Mouse (Mus musculus) midbrain, embryonic 15.5 days (tissue): ENCODE measurements around the gene Rab34. TPM values are rescaled to one million over a fixed set of nuclear protein-coding genes. Genes with fewer than 3 reads are reported as not detected.

ENCODE experiments used
- ATAC-seq: fragments of 200-750 bp; cut with Nextera tagmentation; replicated peaks from 2 replicates; pipeline ENCODE4 v1.8.0; 2017; ENCODE audit warnings: moderate TSS enrichment
- H3K27ac ChIP-seq: fragments of 300-500 bp; sonication (generic); 2 replicates; pipeline ENCODE4 v1.5.1; 2015; ENCODE audit warnings: mild to moderate bottlenecking, inconsistent platforms
- H3K27me3 ChIP-seq: fragments of 300-500 bp; sonication (generic); replicated peaks from 2 replicates; pipeline ENCODE4 v1.6.1; 2015; ENCODE audit warnings: inconsistent platforms
- H3K36me3 ChIP-seq: fragments of 300-500 bp; sonication (generic); replicated peaks from 2 replicates; pipeline ENCODE4 v1.6.1; 2015; ENCODE audit warnings: inconsistent platforms
- H3K4me1 ChIP-seq: fragments of 300-500 bp; sonication (generic); 2 replicates; pipeline ENCODE4 v1.6.1; 2015; ENCODE audit warnings: inconsistent platforms
- H3K4me2 ChIP-seq: fragments of 300-500 bp; sonication (generic); 2 replicates; pipeline ENCODE4 v1.6.1; 2015; ENCODE audit warnings: inconsistent platforms, mild to moderate bottlenecking, moderate library complexity
- H3K4me3 ChIP-seq: fragments of 300-500 bp; sonication (generic); 2 replicates; pipeline ENCODE4 v1.5.1; 2015; ENCODE audit warnings: mild to moderate bottlenecking, inconsistent platforms
- H3K9ac ChIP-seq: fragments of 300-500 bp; sonication (generic); 2 replicates; pipeline ENCODE4 v1.6.1; 2015; ENCODE audit warnings: mild to moderate bottlenecking, inconsistent platforms
- H3K9me3 ChIP-seq: fragments of 300-500 bp; sonication (generic); 2 replicates; pipeline ENCODE4 v1.6.1; 2016; ENCODE audit warnings: inconsistent platforms
- WGBS: fragments of 180-500 bp; shearing (Covaris S2); methylation state at CpG from one replicate; pipeline ENCODE4 v1.1.7; 2015; ENCODE audit warnings: mixed read lengths; 5-methylcytosine and 5-hydroxymethylcytosine counted together
- polyA plus RNA-seq: library from polyadenylated mRNA; unstranded; fragments of >200 nt; fragmentation: Nextera tagmentation; extraction: Ambion mirVana; gene quantifications from 2 replicates; pipeline ENCODE4 v1.2.1, GENCODE M21; 2015

The Rab34 gene
- polyA plus RNA-seq, 1 experiment from 2014 or later = 56.3 TPM

DNA sequence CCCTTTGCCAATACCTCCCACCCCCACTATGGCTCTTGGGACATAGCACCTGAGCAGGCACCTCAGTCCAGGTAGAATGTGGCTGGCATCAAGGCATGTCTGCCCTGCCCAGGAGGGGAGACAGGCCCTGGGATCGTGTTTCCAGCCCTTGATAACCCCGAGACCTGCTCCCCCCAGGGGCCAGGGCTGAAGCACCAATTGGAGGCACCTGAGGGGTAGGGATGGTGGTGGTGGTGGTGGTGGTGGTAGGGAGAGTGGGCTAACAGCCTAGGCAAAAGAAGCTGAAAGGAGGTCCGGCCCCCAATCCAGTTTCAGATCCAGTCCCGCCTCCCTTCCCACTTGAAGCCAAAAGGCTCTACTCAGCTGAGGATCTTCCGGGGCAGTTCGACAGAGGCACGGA, 28.7 kb upstream of the Rab34 start:
- Histone ChIP-seq H3K4me1 (peaks cover 32% of the 10 kb centered on the region), H3K9ac (no peak overlapping the region), H3K36me3 (peaks cover 36% of the 10 kb centered on the region), H3K4me3 (no peak overlapping the region), H3K27me3 (no peaks in the 10 kb centered on the region), H3K9me3 (no peaks in the 10 kb centered on the region), H3K4me2 (no peak overlapping the region), H3K27ac (no peak overlapping the region)
- WGBS = 84% methylated on average over 7 of the region's 7 CpGs
- ATAC-seq = 0 out of 2 replicates have a peak, but pooled peaks have one; percentile 5

- no peaks in the 10 kb centered on the region for H3K9me3 ChIP-seq
- no peak overlapping the region for H3K4me3 ChIP-seq
- ATAC-seq = no peak
- 88% methylated on average over 18 of the region's 18 CpGs for WGBS
- no peaks in the 10 kb centered on the region for H3K27me3 ChIP-seq
- H3K4me1 ChIP-seq = peaks cover 32% of the 10 kb centered on the region
- no peak overlapping the region; the same call in 1 of the 2 replicates for H3K27ac ChIP-seq
- H3K9ac ChIP-seq = no peak overlapping the region
- peaks cover 30% of the 10 kb centered on the region for H3K36me3 ChIP-seq
- no peak overlapping the region for H3K4me2 ChIP-seq
Measured at GRCm38 (mm10) chr11:78160171-78160570, 28.1 kb upstream of the Rab34 start.

DNA sequence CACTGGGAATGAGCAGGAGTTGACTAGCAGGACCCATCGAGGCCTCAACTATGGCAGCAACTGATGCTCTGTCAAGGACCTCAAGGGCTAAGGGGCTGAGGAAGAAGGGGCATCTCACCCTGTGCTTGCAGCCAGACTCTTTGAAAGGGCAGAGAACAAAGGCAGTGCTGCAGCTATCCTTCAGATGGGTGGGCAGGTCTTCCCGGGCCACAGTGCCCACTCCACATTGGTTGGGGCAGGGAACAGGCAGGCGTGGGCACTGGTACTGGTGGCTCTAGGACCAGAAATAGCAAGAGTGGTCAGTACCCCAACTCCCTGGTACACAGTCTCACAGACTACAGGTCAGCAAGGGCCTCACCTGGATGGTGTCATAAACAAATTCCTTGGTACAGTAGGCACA, 27.6 kb upstream of the Rab34 start:
- no peaks in the 10 kb centered on the region for H3K9me3 ChIP-seq
- H3K27me3 ChIP-seq = no peaks in the 10 kb centered on the region
- peaks cover 33% of the 10 kb centered on the region for H3K4me1 ChIP-seq
- no peak for ATAC-seq
- no peak overlapping the region for H3K9ac ChIP-seq
- H3K36me3 ChIP-seq = peaks cover 29% of the 10 kb centered on the region
- H3K27ac ChIP-seq = peak overlapping the region; percentile 23; the same call in 1 of the 2 replicates
- 87% methylated on average over 3 of the region's 3 CpGs for WGBS
- H3K4me2 ChIP-seq = no peak overlapping the region
- H3K4me3 ChIP-seq = no peak overlapping the region

DNA sequence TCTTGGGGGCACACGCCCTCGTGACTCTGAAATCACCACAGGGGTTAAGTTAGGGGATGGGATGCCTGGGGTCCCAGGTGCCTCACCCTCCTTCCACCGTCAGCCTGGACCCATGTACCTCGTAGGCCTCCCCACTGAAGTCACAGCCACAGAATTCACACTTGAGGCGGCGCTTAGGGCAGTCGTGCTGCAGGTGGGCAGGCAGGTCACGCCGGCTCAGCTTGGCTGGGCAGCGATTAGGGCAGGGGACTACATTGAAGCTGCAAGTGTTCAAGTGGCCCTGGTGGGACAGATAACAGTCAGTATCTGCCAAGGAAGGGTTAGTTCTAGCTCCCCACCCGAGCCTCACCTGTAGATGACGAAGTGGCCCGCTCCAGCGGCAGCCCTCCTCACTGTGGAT, 27.1 kb upstream of the Rab34 start:
- Histone ChIP-seq H3K27me3 (no peaks in the 10 kb centered on the region), H3K4me3 (no peak overlapping the region), H3K9ac (no peak overlapping the region), H3K9me3 (no peaks in the 10 kb centered on the region), H3K4me2 (no peak overlapping the region), H3K27ac (no peak overlapping the region), H3K36me3 (peaks cover 27% of the 10 kb centered on the region), H3K4me1 (peaks cover 38% of the 10 kb centered on the region)
- ATAC-seq = no peak
- WGBS = 87% methylated on average over 14 of the region's 14 CpGs

GRCm38 (mm10) chr11:78161968-78162367, 26.3 kb upstream of the Rab34 start:
- Histone ChIP-seq H3K27me3 (no peaks in the 10 kb centered on the region), H3K9ac (no peak overlapping the region), H3K4me3 (0 out of 2 replicates have a peak overlapping the region, but pooled peaks have one; percentile 69), H3K4me1 (peaks cover 40% of the 10 kb centered on the region), H3K36me3 (peaks cover 24% of the 10 kb centered on the region), H3K27ac (peak overlapping the region; percentile 92), H3K9me3 (no peaks in the 10 kb centered on the region), H3K4me2 (peak overlapping the region; percentile 72; the same call in 1 of the 2 replicates)
- WGBS = 68% methylated on average over 4 of the region's 4 CpGs
- ATAC-seq = no peak

DNA sequence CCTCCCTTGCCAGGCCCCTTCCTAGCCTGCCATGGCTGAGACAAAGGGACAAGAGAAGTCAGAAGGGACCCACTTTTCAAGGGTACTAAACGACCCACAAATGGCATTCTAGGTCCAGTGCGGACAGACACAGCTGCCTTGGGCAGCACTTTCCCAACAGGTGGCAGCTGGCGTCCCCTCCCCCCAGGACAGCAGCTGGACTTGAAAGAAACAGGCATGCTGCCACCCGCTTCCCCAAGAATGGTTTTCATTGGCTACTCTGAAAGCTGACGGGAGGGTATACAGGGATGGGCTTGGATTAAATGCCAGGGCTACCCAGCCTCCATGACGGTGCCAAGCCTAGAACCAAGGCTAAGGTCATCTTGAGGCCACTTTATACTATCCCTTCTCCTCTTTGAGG, 25.7 kb upstream of the Rab34 start:
- Histone ChIP-seq H3K36me3 (peaks cover 24% of the 10 kb centered on the region), H3K9me3 (no peaks in the 10 kb centered on the region), H3K4me1 (peaks cover 40% of the 10 kb centered on the region), H3K4me2 (peak overlapping the region; percentile 72), H3K27ac (peak overlapping the region; percentile 92), H3K27me3 (no peaks in the 10 kb centered on the region), H3K9ac (0 out of 2 replicates have a peak overlapping the region, but pooled peaks have one; percentile 95), H3K4me3 (peak overlapping the region; percentile 69)
- WGBS = 32% methylated on average over 6 of the region's 6 CpGs
- no peak for ATAC-seq

DNA sequence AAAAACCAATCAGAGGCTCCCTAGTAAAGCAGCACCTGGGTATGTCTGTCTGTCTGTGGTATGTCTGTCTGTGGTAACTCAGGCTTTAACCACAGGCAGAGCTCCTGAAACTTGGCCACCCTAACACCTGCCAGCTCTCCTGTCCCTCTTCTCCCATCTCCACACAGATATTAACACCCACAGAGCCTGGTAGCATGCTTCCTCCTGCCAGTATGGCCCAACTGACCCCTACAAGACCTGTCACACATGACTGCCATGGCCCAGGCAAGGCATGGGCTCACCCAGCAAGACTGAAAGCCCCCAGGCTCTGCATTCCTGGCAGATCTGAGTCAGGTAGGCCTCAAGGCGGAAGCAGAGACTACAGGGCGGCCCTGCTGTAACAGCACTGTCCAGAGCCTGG, 25.2 kb upstream of the Rab34 start:
- H3K9ac ChIP-seq = peak overlapping the region; percentile 95
- peak overlapping the region; percentile 92 for H3K27ac ChIP-seq
- peak overlapping the region; percentile 72 for H3K4me2 ChIP-seq
- no peaks in the 10 kb centered on the region for H3K27me3 ChIP-seq
- ATAC-seq = no peak
- WGBS = 86% methylated on average over 2 of the region's 2 CpGs
- H3K4me3 ChIP-seq = peak overlapping the region; percentile 69
- H3K9me3 ChIP-seq = no peaks in the 10 kb centered on the region
- peaks cover 40% of the 10 kb centered on the region for H3K4me1 ChIP-seq
- peaks cover 21% of the 10 kb centered on the region for H3K36me3 ChIP-seq

- H3K4me3 ChIP-seq = peak overlapping the region; percentile 69
- H3K27me3 ChIP-seq = no peaks in the 10 kb centered on the region
- H3K4me2 ChIP-seq = peak overlapping the region; percentile 72
- peak overlapping the region; percentile 92 for H3K27ac ChIP-seq
- H3K9ac ChIP-seq = peak overlapping the region; percentile 95
- peaks cover 33% of the 10 kb centered on the region for H3K4me1 ChIP-seq
- peaks cover 15% of the 10 kb centered on the region for H3K36me3 ChIP-seq
- under 1% methylated on average over 22 of the region's 22 CpGs for WGBS
- H3K9me3 ChIP-seq = no peaks in the 10 kb centered on the region
- peak; percentile 18 for ATAC-seq
Measured at GRCm38 (mm10) chr11:78163681-78164603, 24.3 kb upstream of the Rab34 start.

GRCm38 (mm10) chr11:78164604-78164923, 23.7 kb upstream of the Rab34 start:
- Histone ChIP-seq H3K27ac (peak overlapping the region; percentile 92), H3K9me3 (no peaks in the 10 kb centered on the region), H3K27me3 (no peaks in the 10 kb centered on the region), H3K36me3 (peaks cover 15% of the 10 kb centered on the region), H3K4me3 (peak overlapping the region; percentile 69), H3K9ac (peak overlapping the region; percentile 95), H3K4me2 (peak overlapping the region; percentile 72), H3K4me1 (peaks cover 32% of the 10 kb centered on the region)
- peak; percentile 25; the same call in 1 of the 2 replicates for ATAC-seq
- WGBS = under 1% methylated on average over 14 of the region's 14 CpGs

DNA sequence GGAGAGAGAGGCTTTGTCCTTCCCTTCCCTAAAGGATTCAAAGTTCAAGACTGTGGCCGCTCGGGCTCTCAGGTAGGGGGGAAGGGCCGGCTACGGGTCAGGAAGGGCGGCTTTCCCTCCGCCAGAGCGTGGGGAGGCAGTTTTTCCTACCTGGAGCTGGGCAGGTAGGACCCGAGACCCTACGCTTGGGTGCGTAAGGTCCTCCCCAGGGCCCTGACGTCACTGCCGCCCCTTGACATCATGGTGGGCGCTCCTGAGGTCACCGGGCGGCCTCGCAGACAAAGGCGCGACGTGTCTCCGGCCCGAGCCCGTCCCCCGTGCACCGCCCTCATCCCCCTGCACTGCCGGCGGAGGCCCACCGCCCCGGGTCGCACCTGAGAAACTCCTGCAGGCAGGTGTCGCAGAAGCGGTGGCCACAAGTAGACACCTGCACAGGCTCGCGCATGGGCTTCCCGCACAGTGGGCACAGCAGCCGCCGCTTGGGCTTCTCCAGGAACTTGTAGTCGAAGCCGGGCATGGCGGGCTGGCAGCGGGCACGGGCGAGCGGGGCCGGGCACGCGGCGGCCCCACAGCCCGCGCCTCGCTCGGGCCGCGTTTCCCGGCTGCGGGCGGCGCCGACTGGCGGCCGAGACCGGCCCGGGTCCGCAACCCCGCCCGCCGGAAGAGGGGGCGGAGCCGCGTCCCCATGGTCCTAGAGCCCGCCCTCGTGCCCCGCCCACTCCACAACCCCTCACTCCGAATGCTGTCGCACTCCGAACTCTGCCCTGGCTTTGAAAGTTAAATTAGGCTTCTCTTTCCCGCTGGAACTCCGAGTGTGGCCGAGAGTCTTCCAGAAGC, 23.1 kb upstream of the Rab34 start, which contains the start of gene Traf4:
TSS of gene Traf4 (minus strand) at position 666 of the 837 bp plus-strand sequence.
- no peaks in the 10 kb centered on the region for H3K9me3 ChIP-seq
- WGBS = 0% methylated on average over 78 of the region's 78 CpGs
- H3K36me3 ChIP-seq = peaks cover 15% of the 10 kb centered on the region
- H3K4me3 ChIP-seq = peak within 1 kb of the TSS; percentile 69
- no peaks in the 10 kb centered on the region for H3K27me3 ChIP-seq
- H3K27ac ChIP-seq = peak within 1 kb of the TSS; percentile 92
- peak within 1 kb of the TSS; percentile 72 for H3K4me2 ChIP-seq
- H3K9ac ChIP-seq = peak within 1 kb of the TSS; percentile 95
- ATAC-seq = peak; percentile 90
- peaks cover 32% of the 10 kb centered on the region for H3K4me1 ChIP-seq

- Histone ChIP-seq H3K9me3 (no peaks in the 10 kb centered on the region), H3K27me3 (no peaks in the 10 kb centered on the region), H3K4me1 (peaks cover 32% of the 10 kb centered on the region), H3K4me3 (peak overlapping the region; percentile 69), H3K9ac (peak overlapping the region; percentile 95), H3K4me2 (peak overlapping the region; percentile 72), H3K36me3 (peaks cover 9% of the 10 kb centered on the region), H3K27ac (peak overlapping the region; percentile 92)
- peak; percentile 38 for ATAC-seq
- 3% methylated on average over 16 of the region's 16 CpGs for WGBS
Measured at GRCm38 (mm10) chr11:78165761-78166109, 22.5 kb upstream of the Rab34 start.

DNA sequence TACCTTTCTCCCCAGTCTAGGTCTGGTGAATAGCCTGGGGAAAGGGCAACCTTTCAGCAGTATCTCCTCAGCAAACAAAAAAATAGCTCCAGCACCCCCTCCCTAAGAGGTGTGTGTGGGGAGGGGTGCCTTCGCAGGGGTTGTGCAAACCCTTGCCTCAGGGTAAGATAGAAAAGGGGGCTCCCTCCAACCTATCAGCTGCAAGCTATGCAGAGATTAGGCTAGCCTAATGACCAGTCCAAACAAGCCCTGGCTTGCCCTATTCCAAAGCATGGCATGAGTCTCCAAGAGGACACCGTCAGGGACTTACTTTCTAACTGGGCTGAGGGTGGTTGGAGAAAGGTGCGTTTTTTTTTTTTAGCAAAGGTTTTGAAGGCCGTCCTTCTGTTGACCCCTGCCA, 22.1 kb upstream of the Rab34 start:
- WGBS = 47% methylated on average over 4 of the region's 4 CpGs
- Histone ChIP-seq H3K4me3 (peak overlapping the region; percentile 69), H3K27ac (peak overlapping the region; percentile 92; the same call in 1 of the 2 replicates)

More for the DNA sequence above, 22.1 kb upstream of the Rab34 start:
- Histone ChIP-seq H3K4me1 (peaks cover 32% of the 10 kb centered on the region), H3K9ac (peak overlapping the region; percentile 95; the same call in 1 of the 2 replicates), H3K9me3 (no peaks in the 10 kb centered on the region), H3K36me3 (peaks cover 5% of the 10 kb centered on the region), H3K4me2 (peak overlapping the region; percentile 72), H3K27me3 (no peaks in the 10 kb centered on the region)
- no peak for ATAC-seq
